Mouse (Mus musculus) lung, postnatal 0 days (tissue): Measurements from ENCODE around the gene Olfr1224-ps1.

Experiments
- CTCF ChIP-seq: IDR thresholded peaks from 2 replicates; pipeline ENCODE4 v1.5.1; 2016; ENCODE audit warnings: antibody characterized with exemption, mild to moderate bottlenecking
- EP300 ChIP-seq: IDR thresholded peaks from 2 replicates; pipeline ENCODE4 v1.6.1; 2016; ENCODE audit warnings: antibody characterized with exemption, mild to moderate bottlenecking, control low read depth

- no peak for TF ChIP-seq CTCF
- no peak for TF ChIP-seq EP300
Measured at GRCm38 (mm10) chr2:89132954-89133353, 30.9 kb downstream of the Olfr1224-ps1 start, which contains the start of gene Olfr1222.
